Mouse (Mus musculus) forebrain, embryonic 15.5 days (tissue): ENCODE measurements around the gene Glod4. TPM values are rescaled to one million over a fixed set of nuclear protein-coding genes. Genes with fewer than 3 reads are reported as not detected.

Source experiments
- ATAC-seq: fragments of 200-750 bp; cut with Nextera tagmentation; replicated peaks from 2 replicates; pipeline ENCODE4 v1.8.0; 2017; ENCODE audit warnings: mild to moderate bottlenecking, moderate TSS enrichment, moderate library complexity
- H3K27ac ChIP-seq: fragments of 300-500 bp; sonication (generic); replicated peaks from 2 replicates; pipeline ENCODE4 v1.5.1; 2015; ENCODE audit warnings: mild to moderate bottlenecking, inconsistent platforms
- H3K27me3 ChIP-seq: fragments of 300-500 bp; sonication (generic); 2 replicates; pipeline ENCODE4 v1.6.1; 2015; ENCODE audit warnings: inconsistent platforms
- H3K36me3 ChIP-seq: fragments of 300-500 bp; sonication (generic); 2 replicates; pipeline ENCODE4 v1.6.1; 2015; ENCODE audit warnings: mild to moderate bottlenecking, inconsistent platforms
- H3K4me1 ChIP-seq: fragments of 300-500 bp; sonication (generic); 2 replicates; pipeline ENCODE4 v1.6.1; 2015; ENCODE audit warnings: inconsistent platforms
- H3K4me2 ChIP-seq: fragments of 300-500 bp; sonication (generic); replicated peaks from 2 replicates; pipeline ENCODE4 v1.6.1; 2015; ENCODE audit warnings: mild to moderate bottlenecking, inconsistent platforms
- H3K4me3 ChIP-seq: fragments of 300-500 bp; sonication (generic); 2 replicates; pipeline ENCODE4 v1.5.1; 2015; ENCODE audit warnings: mild to moderate bottlenecking, inconsistent platforms
- H3K9ac ChIP-seq: fragments of 300-500 bp; sonication (generic); replicated peaks from 2 replicates; pipeline ENCODE4 v1.6.1; 2015; ENCODE audit warnings: mild to moderate bottlenecking, inconsistent platforms
- H3K9me3 ChIP-seq: fragments of 300-500 bp; sonication (generic); 2 replicates; pipeline ENCODE4 v1.6.1; 2016; ENCODE audit warnings: inconsistent platforms
- WGBS: fragments of 180-500 bp; shearing (Covaris S2); methylation state at CpG from one replicate; pipeline ENCODE4 v1.1.7; 2015; ENCODE audit warnings: mixed read lengths; 5-methylcytosine and 5-hydroxymethylcytosine counted together
- polyA plus RNA-seq: library from polyadenylated mRNA; unstranded; fragments of >200 nt; fragmentation: Nextera tagmentation; extraction: Ambion mirVana; gene quantifications from 2 replicates; pipeline ENCODE4 v1.2.1, GENCODE M21; 2015

Gene Glod4
- polyA plus RNA-seq, 1 experiment from 2014 or later, result 120 TPM

DNA sequence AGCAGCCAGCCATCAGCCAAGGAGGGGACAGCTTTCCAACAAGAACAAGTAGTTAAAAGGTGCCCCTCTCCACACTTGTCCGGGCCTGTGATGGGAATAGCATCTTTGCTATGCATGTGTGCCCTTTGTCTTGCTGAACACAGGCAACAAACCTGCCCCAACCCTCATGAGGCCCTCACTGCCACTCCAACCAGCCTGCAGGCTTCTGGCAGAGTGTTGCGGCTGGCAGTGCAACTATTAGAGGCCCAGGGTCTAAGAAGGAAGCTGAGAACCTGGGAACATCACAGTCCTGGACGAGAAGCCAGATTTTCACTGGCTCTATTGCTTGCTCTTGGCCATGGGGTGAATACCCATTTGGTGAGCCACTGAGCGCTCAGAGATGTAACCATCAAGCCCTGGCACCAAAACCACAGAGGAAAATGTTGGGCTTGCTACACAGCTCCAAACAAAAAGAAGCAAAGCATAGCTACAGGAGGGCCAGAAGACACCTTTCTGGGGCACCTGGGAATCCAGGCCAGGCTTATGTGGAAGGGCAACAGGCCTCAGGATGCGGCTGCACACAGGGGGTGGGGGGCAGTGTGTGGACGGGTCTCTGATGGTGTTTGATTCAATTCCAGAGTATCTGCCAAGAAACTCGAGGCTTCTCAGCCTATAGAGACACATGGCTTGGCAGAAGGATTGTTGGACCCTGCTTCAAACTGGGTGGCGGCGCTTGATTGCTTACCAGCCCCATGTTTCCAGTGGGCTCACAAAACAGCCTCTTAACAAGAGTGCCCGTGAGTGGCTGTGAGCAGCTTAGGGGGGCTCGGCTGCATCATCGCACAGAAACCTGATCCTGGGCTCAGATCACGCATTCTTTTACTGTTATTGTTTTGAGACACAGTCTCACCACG lies 35.7 kb upstream of the Glod4 start:
- peak; percentile 60; the same call in 1 of the 2 replicates for ATAC-seq
- Histone ChIP-seq H3K4me2 (no peak overlapping the region), H3K9ac (no peak overlapping the region), H3K27ac (peak overlapping the region; percentile 60; the same call in 1 of the 2 replicates), H3K4me1 (peaks cover 9% of the 10 kb centered on the region), H3K36me3 (0 out of 2 replicates have a peak, but pooled peaks cover 2% of the 10 kb centered on the region), H3K27me3 (no peaks in the 10 kb centered on the region), H3K4me3 (no peak overlapping the region), H3K9me3 (no peaks in the 10 kb centered on the region)
- WGBS, result 38% methylated on average over 14 of the region's 14 CpGs

DNA sequence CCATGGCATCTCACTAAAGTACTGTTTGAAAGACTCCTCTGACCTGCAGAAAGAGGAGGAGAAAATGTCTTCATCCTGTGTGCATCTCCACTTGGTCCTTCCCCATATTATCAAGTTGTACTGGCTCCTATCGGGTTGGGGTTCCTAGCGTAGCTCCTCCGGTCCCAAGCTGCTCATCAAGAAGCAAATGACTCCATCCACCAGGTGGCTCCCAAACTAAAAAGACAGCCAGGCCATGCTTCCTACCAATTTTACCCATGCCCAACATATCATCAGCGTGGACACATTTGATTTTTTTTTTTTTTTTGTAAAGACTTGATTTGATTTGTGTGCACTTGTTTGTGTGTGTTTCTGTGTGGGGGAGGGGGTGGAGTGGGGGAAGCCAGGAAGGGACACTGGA lies 28.9 kb upstream of the Glod4 start:
- Histone ChIP-seq H3K27ac (no peak overlapping the region), H3K36me3 (0 out of 2 replicates have a peak, but pooled peaks cover 2% of the 10 kb centered on the region), H3K4me2 (no peak overlapping the region), H3K4me1 (peaks cover 12% of the 10 kb centered on the region), H3K9ac (no peak overlapping the region), H3K9me3 (no peaks in the 10 kb centered on the region), H3K27me3 (no peaks in the 10 kb centered on the region), H3K4me3 (no peak overlapping the region)
- WGBS, result 82% methylated on average over 4 of the region's 4 CpGs
- no peak for ATAC-seq

- Histone ChIP-seq H3K27ac (peak overlapping the region; percentile 48; the same call in 1 of the 2 replicates), H3K4me3 (no peak overlapping the region), H3K27me3 (no peaks in the 10 kb centered on the region), H3K4me1 (peaks cover 13% of the 10 kb centered on the region), H3K9me3 (no peaks in the 10 kb centered on the region), H3K36me3 (no peaks in the 10 kb centered on the region), H3K9ac (no peak overlapping the region), H3K4me2 (no peak overlapping the region)
- 45% methylated on average over 6 of the region's 6 CpGs for WGBS
- ATAC-seq, result no peak
Observed at GRCm38 (mm10) chr11:76268521-76269065, 25.1 kb upstream of the Glod4 start.

DNA sequence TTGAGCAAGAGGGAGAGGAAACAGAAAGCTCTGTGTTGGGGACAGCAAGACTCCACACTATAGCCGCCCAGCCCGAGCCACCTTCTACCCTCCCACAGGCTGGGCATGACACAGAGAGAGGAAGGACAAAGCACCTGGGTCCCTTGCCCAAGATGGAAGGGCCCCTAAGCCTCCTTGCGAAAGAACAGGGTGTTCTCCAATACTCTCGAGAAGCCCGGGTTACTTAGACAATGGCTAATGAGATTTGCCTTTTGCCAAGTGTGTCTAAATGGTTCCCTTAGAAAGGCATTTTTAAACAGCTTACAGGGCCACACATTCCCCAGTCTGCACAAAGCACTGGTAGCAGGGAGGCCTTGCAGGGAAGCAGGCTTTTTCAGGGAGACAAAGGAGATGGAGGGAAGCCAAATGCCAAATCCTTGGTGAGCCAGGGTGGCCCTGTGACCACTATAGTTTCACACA lies 24.5 kb upstream of the Glod4 start:
- H3K27ac ChIP-seq, result peak overlapping the region; percentile 48
- H3K4me3 ChIP-seq, result no peak overlapping the region
- H3K9ac ChIP-seq, result no peak overlapping the region
- WGBS, result 7% methylated on average over 5 of the region's 5 CpGs
- no peaks in the 10 kb centered on the region for H3K36me3 ChIP-seq
- no peaks in the 10 kb centered on the region for H3K9me3 ChIP-seq
- H3K27me3 ChIP-seq, result no peaks in the 10 kb centered on the region
- H3K4me1 ChIP-seq, result peaks cover 15% of the 10 kb centered on the region
- peak; percentile 63 for ATAC-seq
- H3K4me2 ChIP-seq, result no peak overlapping the region

GRCm38 (mm10) chr11:76267550-76267949 lies 24.0 kb upstream of the Glod4 start:
- Histone ChIP-seq H3K4me3 (no peak overlapping the region), H3K27me3 (no peaks in the 10 kb centered on the region), H3K36me3 (no peaks in the 10 kb centered on the region), H3K4me2 (no peak overlapping the region), H3K27ac (peak overlapping the region; percentile 48), H3K4me1 (peaks cover 19% of the 10 kb centered on the region), H3K9me3 (no peaks in the 10 kb centered on the region), H3K9ac (no peak overlapping the region)
- WGBS, result 25% methylated on average over 7 of the region's 7 CpGs
- no peak for ATAC-seq

DNA sequence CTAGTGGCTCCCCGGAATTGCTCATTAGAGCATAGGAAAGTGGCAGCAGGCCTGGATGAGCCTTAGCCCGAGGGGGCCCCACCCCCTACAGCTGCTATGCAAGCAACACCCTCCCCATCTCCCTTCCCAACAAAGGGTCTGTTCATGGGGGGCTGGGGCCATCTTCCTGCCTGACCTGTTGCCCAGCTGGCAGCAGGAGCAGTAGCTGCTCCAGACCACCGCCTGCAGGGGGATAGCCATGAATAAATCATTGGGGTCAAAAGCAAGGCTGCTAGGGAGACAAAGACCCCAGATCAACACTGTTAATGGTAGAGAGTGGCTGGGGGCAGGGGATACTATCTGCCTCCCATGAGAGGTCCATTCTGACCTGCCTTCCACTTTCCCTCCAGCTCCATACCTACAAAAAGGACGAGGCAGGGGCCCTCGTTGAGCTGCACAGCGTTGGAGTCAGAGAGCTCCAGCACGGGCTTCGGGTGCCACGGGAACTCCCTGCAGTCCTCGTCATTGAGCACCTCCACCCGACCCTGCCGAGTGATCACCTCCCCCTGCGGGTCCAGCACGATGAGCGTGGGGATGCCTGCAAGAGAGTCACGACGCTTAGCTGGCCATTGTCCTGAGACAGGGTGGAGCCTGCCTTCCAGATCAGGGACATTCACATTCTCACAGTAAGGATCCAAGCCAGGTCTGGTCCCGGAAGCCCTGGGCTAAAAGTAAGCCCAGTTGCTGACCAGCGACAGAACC lies 19.3 kb upstream of the Glod4 start:
- H3K4me2 ChIP-seq, result peak overlapping the region; percentile 10; the same call in 1 of the 2 replicates
- 17% methylated on average over 19 of the region's 19 CpGs for WGBS
- H3K36me3 ChIP-seq, result no peaks in the 10 kb centered on the region
- no peak overlapping the region for H3K4me3 ChIP-seq
- no peak overlapping the region for H3K9ac ChIP-seq
- H3K27ac ChIP-seq, result no peak overlapping the region
- no peak for ATAC-seq
- peaks cover 26% of the 10 kb centered on the region for H3K4me1 ChIP-seq
- no peaks in the 10 kb centered on the region for H3K27me3 ChIP-seq
- H3K9me3 ChIP-seq, result no peaks in the 10 kb centered on the region

GRCm38 (mm10) chr11:76261224-76261623 lies 17.7 kb upstream of the Glod4 start:
- no peak overlapping the region for H3K4me3 ChIP-seq
- no peak overlapping the region for H3K9ac ChIP-seq
- H3K27ac ChIP-seq, result no peak overlapping the region
- H3K4me2 ChIP-seq, result no peak overlapping the region
- H3K9me3 ChIP-seq, result no peaks in the 10 kb centered on the region
- no peak for ATAC-seq
- H3K27me3 ChIP-seq, result no peaks in the 10 kb centered on the region
- WGBS, result 70% methylated on average over 12 of the region's 12 CpGs
- peaks cover 23% of the 10 kb centered on the region for H3K4me1 ChIP-seq
- H3K36me3 ChIP-seq, result no peaks in the 10 kb centered on the region

- Histone ChIP-seq H3K36me3 (no peaks in the 10 kb centered on the region), H3K4me2 (no peak overlapping the region), H3K27me3 (no peaks in the 10 kb centered on the region), H3K4me1 (peaks cover 29% of the 10 kb centered on the region), H3K27ac (no peak overlapping the region), H3K4me3 (no peak overlapping the region), H3K9me3 (no peaks in the 10 kb centered on the region), H3K9ac (no peak overlapping the region)
- 35% methylated on average over 10 of the region's 10 CpGs for WGBS
- 0 out of 2 replicates have a peak, but pooled peaks have one; percentile 38 for ATAC-seq
Observed at GRCm38 (mm10) chr11:76260208-76261050, 16.9 kb upstream of the Glod4 start.

- Histone ChIP-seq H3K36me3 (no peaks in the 10 kb centered on the region), H3K4me2 (no peak overlapping the region), H3K9ac (no peak overlapping the region), H3K27ac (no peak overlapping the region), H3K4me3 (no peak overlapping the region), H3K4me1 (peaks cover 33% of the 10 kb centered on the region), H3K27me3 (no peaks in the 10 kb centered on the region), H3K9me3 (no peaks in the 10 kb centered on the region)
- 84% methylated on average over 6 of the region's 6 CpGs for WGBS
- ATAC-seq, result no peak
Observed at GRCm38 (mm10) chr11:76258511-76258910, 15.0 kb upstream of the Glod4 start.

- Histone ChIP-seq H3K9me3 (no peaks in the 10 kb centered on the region), H3K27me3 (no peaks in the 10 kb centered on the region), H3K27ac (no peak overlapping the region), H3K4me1 (peaks cover 25% of the 10 kb centered on the region), H3K36me3 (no peaks in the 10 kb centered on the region), H3K4me2 (no peak overlapping the region), H3K4me3 (no peak overlapping the region), H3K9ac (no peak overlapping the region)
- no peak for ATAC-seq
- 72% methylated on average over 4 of the region's 4 CpGs for WGBS
Observed at GRCm38 (mm10) chr11:76257386-76257785, 13.9 kb upstream of the Glod4 start.

DNA sequence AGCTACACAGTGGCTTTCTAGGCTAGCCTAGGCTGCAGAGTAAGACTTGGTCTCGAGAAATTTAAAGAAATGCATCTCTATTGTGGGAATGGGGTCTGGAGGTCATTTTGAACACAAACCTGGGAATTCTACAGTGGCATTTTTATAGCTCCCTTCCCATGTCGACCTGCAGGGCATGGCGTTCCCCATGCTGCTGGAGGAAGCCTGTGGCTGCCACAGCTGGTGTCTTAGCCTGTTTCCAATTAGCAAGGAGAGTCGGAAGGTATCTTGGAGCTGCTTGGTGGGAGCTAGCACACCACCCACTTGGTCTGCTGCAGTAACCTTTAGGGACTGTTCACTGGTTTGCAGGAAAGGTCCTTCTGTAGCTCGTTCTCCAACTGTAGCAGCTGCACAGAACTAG lies 12.6 kb upstream of the Glod4 start:
- WGBS, result 62% methylated on average over 5 of the region's 5 CpGs
- ATAC-seq, result no peak
- peaks cover 2% of the 10 kb centered on the region; the same call in 1 of the 2 replicates for H3K36me3 ChIP-seq

More for the DNA sequence above, 12.6 kb upstream of the Glod4 start:
- Histone ChIP-seq H3K27ac (no peak overlapping the region), H3K4me1 (peaks cover 24% of the 10 kb centered on the region), H3K9ac (no peak overlapping the region), H3K4me2 (no peak overlapping the region), H3K9me3 (no peaks in the 10 kb centered on the region), H3K4me3 (no peak overlapping the region), H3K27me3 (no peaks in the 10 kb centered on the region)
